Mouse (Mus musculus): ENCODE measurements around the gene Zfp651. TPM values are rescaled to one million over a fixed set of nuclear protein-coding genes. Genes with fewer than 3 reads are reported as not detected.

The Zfp651 gene
- total and polyA plus RNA-seq, 2 experiments from 2014 or later = 16.3 to 48.8 TPM

DNA sequence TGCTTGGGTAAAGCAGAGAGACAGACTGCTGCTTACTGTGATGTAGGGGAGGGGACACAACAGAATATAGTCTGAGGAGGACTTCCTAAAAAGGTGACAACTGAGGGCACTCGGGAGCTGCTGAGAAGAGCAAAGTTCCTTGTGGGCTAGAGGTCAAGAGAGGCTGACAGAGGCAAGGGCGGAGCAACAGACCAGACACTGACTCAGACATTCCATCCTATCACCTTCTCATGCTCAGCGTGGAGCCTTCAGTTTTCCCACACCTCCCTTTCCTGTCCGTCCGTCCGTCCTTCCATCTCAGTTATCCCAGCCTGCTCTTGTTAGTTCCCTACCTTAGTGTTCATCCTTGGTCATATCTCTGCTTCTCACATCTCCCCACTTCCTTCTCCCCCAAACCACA, 56.1 kb downstream of the Zfp651 start:
- Histone ChIP-seq H3K4me1 (ENCODE audit: insufficient read depth) (peaks cover 4% of the 10 kb centered on the region; the same call in 1 of the 2 replicates), H3K36me3 (ENCODE audit: insufficient read depth) (no peaks in the 10 kb centered on the region), H3K4me2 (ENCODE audit: low read depth) (no peak overlapping the region), H3K27me3 (ENCODE audit: insufficient read depth, low read length) (no peaks in the 10 kb centered on the region), H3K9ac (no peak overlapping the region), H3K9me3 (ENCODE audit: low read length) (no peaks in the 10 kb centered on the region), H3K4me3 (ENCODE audit: low read depth, low read length) (no peak overlapping the region), H3K27ac (ENCODE audit: low read depth, low read length) (no peak overlapping the region)
- 85% methylated on average over 6 of the region's 6 CpGs for WGBS
- TF ChIP-seq CTCF (IDR thresholded peaks at IDR 0.05; ENCODE audit: low read depth) = no peak
- no peak for DNase-seq
- ATAC-seq = no peak

GRCm38 (mm10) chr9:121819073-121819770, 60.1 kb downstream of the Zfp651 start:
- no peak overlapping the region for H3K9ac ChIP-seq
- no peaks in the 10 kb centered on the region for H3K4me1 ChIP-seq (ENCODE audit: insufficient read depth)
- no peaks in the 10 kb centered on the region for H3K27me3 ChIP-seq (ENCODE audit: insufficient read depth, low read length)
- no peak overlapping the region for H3K27ac ChIP-seq (ENCODE audit: low read depth, low read length)
- H3K9me3 ChIP-seq (ENCODE audit: low read length) = no peaks in the 10 kb centered on the region
- no peak overlapping the region for H3K4me2 ChIP-seq (ENCODE audit: low read depth)
- no peaks in the 10 kb centered on the region for H3K36me3 ChIP-seq (ENCODE audit: insufficient read depth)
- H3K4me3 ChIP-seq (ENCODE audit: low read depth, low read length) = no peak overlapping the region
- TF ChIP-seq CTCF (IDR thresholded peaks at IDR 0.05; ENCODE audit: low read depth) = no peak
- ATAC-seq = no peak
- WGBS = 59% methylated on average over 9 of the region's 9 CpGs
- DNase-seq = no peak

DNA sequence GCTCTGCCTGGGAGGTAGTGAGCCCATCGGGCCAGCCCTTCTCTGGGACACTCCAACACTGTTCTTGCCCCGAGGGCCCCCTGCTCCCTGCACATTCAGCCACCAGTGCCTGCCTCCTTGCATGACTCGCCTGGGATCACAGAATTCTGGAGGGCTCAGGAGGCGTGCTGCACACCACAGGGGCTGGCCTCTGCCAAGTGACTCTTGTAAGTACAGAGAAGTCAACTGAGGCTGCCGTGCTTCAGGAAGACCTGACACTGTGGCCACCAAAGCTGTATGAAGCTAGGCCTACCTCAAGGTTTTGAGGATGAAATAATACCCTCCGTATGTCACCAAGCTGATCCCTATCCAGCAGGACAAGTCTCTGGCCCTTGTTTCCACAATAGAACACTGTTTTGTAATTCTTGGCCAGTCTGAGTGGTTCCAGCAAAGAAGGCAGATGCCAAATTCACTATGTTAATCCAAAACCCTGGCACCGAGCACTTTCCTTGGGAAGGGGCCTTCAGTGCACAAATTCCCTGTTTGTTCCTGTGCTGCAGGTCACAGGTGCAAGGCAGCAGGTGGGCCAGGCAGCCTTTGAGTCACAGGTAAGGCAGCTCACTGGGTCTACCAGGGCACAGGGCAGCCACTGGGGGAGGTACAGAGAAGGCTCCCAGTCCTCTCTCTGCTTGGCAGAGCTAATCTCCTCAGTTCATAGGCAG, 60.8 kb downstream of the Zfp651 start:
- H3K9ac ChIP-seq = no peak overlapping the region
- no peak overlapping the region for H3K4me2 ChIP-seq (ENCODE audit: low read depth)
- H3K27ac ChIP-seq (ENCODE audit: low read depth, low read length) = no peak overlapping the region
- DNase-seq (peak; percentile 54), ATAC-seq (peak; percentile 34)
- no peaks in the 10 kb centered on the region for H3K4me1 ChIP-seq (ENCODE audit: insufficient read depth)
- no peaks in the 10 kb centered on the region for H3K36me3 ChIP-seq (ENCODE audit: insufficient read depth)
- 26% methylated on average over 7 of the region's 7 CpGs for WGBS
- TF ChIP-seq CTCF (IDR thresholded peaks at IDR 0.05; ENCODE audit: low read depth) = no peak
- no peaks in the 10 kb centered on the region for H3K9me3 ChIP-seq (ENCODE audit: low read length)
- no peaks in the 10 kb centered on the region for H3K27me3 ChIP-seq (ENCODE audit: insufficient read depth, low read length)
- H3K4me3 ChIP-seq (ENCODE audit: low read depth, low read length) = no peak overlapping the region

- H3K9ac ChIP-seq = no peak overlapping the region
- H3K4me1 ChIP-seq (ENCODE audit: insufficient read depth) = no peaks in the 10 kb centered on the region
- no peak overlapping the region for H3K27ac ChIP-seq (ENCODE audit: low read depth, low read length)
- ATAC-seq (no peak), DNase-seq (no peak)
- WGBS = 73% methylated on average over 5 of the region's 5 CpGs
- no peak overlapping the region for H3K4me2 ChIP-seq (ENCODE audit: low read depth)
- no peak overlapping the region for H3K4me3 ChIP-seq (ENCODE audit: low read depth, low read length)
- no peaks in the 10 kb centered on the region for H3K27me3 ChIP-seq (ENCODE audit: insufficient read depth, low read length)
- H3K9me3 ChIP-seq (ENCODE audit: low read length) = no peaks in the 10 kb centered on the region
- no peaks in the 10 kb centered on the region for H3K36me3 ChIP-seq (ENCODE audit: insufficient read depth)
- no peak for TF ChIP-seq CTCF (IDR thresholded peaks at IDR 0.05; ENCODE audit: low read depth)
These were observed 61.6 kb downstream of the Zfp651 start for GRCm38 (mm10) chr9:121820765-121821164.

Other genes with a start within 250 kb of the Zfp651 start
- 0.46 TPM in 1 of 2 replicates, not detected in the other for gene Lyzl4, start 117.2 kb upstream of the Zfp651 start, total RNA-seq (2014; rRNA removed)
- 0.25 TPM in 1 of 2 replicates, not detected in the other for gene Lyzl4, start 117.2 kb upstream of the Zfp651 start, polyA plus RNA-seq (2015; fragmentation: Nextera tagmentation; extraction: Ambion mirVana)
- 0.48 and 1.5 TPM in 2 replicates for gene Vipr1, start 116.6 kb upstream of the Zfp651 start, total RNA-seq (2014; rRNA removed)
- gene Vipr1, start 116.6 kb upstream of the Zfp651 start, polyA plus RNA-seq (2015; fragmentation: Nextera tagmentation; extraction: Ambion mirVana) = 0.34 and 0.89 TPM in 2 replicates
- 21.2 and 24.8 TPM in 2 replicates for gene Sec22c, start 53.8 kb upstream of the Zfp651 start, total RNA-seq (2014; rRNA removed)
- 22.2 and 36.3 TPM in 2 replicates for gene Sec22c, start 53.8 kb upstream of the Zfp651 start, polyA plus RNA-seq (2015; fragmentation: Nextera tagmentation; extraction: Ambion mirVana)
- gene Ss18l2, start 49.0 kb upstream of the Zfp651 start, total RNA-seq (2014; rRNA removed) = 69.5 and 104 TPM in 2 replicates
- 185 and 241 TPM in 2 replicates for gene Ss18l2, start 49.0 kb upstream of the Zfp651 start, polyA plus RNA-seq (2015; fragmentation: Nextera tagmentation; extraction: Ambion mirVana)
- gene Nktr, start 40.2 kb upstream of the Zfp651 start, total RNA-seq (2014; rRNA removed) = 79.8 and 97.3 TPM in 2 replicates
- 31.3 and 43.2 TPM in 2 replicates for gene Nktr, start 40.2 kb upstream of the Zfp651 start, polyA plus RNA-seq (2015; fragmentation: Nextera tagmentation; extraction: Ambion mirVana)
- gene Klhl40, start 18.3 kb downstream of the Zfp651 start, total RNA-seq (2014; rRNA removed) = 2.7 and 2.8 TPM in 2 replicates
- 1.7 and 2.0 TPM in 2 replicates for gene Klhl40, start 18.3 kb downstream of the Zfp651 start, polyA plus RNA-seq (2015; fragmentation: Nextera tagmentation; extraction: Ambion mirVana)
- 0.15 and 1.2 TPM in 2 replicates for gene Hhatl, start 33.2 kb downstream of the Zfp651 start, total RNA-seq (2014; rRNA removed)
- gene Hhatl, start 33.2 kb downstream of the Zfp651 start, polyA plus RNA-seq (2015; fragmentation: Nextera tagmentation; extraction: Ambion mirVana) = 0.15 and 0.39 TPM in 2 replicates
- 4.3 and 5.2 TPM in 2 replicates for gene Ccdc13, start 80.1 kb downstream of the Zfp651 start, total RNA-seq (2014; rRNA removed)
- 3.6 and 4.7 TPM in 2 replicates for gene Ccdc13, start 80.1 kb downstream of the Zfp651 start, polyA plus RNA-seq (2015; fragmentation: Nextera tagmentation; extraction: Ambion mirVana)
- 35.1 and 35.9 TPM in 2 replicates for gene Higd1a, start 99.0 kb downstream of the Zfp651 start, total RNA-seq (2014; rRNA removed)
- gene Higd1a, start 99.0 kb downstream of the Zfp651 start, polyA plus RNA-seq (2015; fragmentation: Nextera tagmentation; extraction: Ambion mirVana) = 134 and 146 TPM in 2 replicates
- gene Ackr2, start 139.0 kb downstream of the Zfp651 start, total RNA-seq (2014; rRNA removed) = 2.1 TPM in 2 replicates
- gene Ackr2, start 139.0 kb downstream of the Zfp651 start, polyA plus RNA-seq (2015; fragmentation: Nextera tagmentation; extraction: Ambion mirVana) = 0.84 and 1.4 TPM in 2 replicates
- gene Cyp8b1, start 157.0 kb downstream of the Zfp651 start, total RNA-seq (2014; rRNA removed) = not detected in 2 replicates
- not detected in 2 replicates for gene Cyp8b1, start 157.0 kb downstream of the Zfp651 start, polyA plus RNA-seq (2015; fragmentation: Nextera tagmentation; extraction: Ambion mirVana)
- 2.5 and 5.7 TPM in 2 replicates for gene Fam198a, start 191.7 kb downstream of the Zfp651 start, total RNA-seq (2014; rRNA removed)
- 1.3 and 1.6 TPM in 2 replicates for gene Fam198a, start 191.7 kb downstream of the Zfp651 start, polyA plus RNA-seq (2015; fragmentation: Nextera tagmentation; extraction: Ambion mirVana)
- 64.6 and 85.7 TPM in 2 replicates for gene Pomgnt2, start 237.8 kb downstream of the Zfp651 start, total RNA-seq (2014; rRNA removed)
- gene Pomgnt2, start 237.8 kb downstream of the Zfp651 start, polyA plus RNA-seq (2015; fragmentation: Nextera tagmentation; extraction: Ambion mirVana) = 28.3 and 35.6 TPM in 2 replicates

All from forebrain, postnatal 0 days (tissue).